Mouse (Mus musculus): ENCODE measurements around the gene Pes1. TPM values are rescaled to one million over a fixed set of nuclear protein-coding genes. Genes with fewer than 3 reads are reported as not detected.

The Pes1 gene
- total and polyA plus RNA-seq, 2 experiments from 2014 or later = 37.7 to 49.0 TPM

- Histone ChIP-seq H3K27ac (ENCODE audit: low read depth, low read length) (no peak overlapping the region), H3K27me3 (ENCODE audit: insufficient read depth, low read length) (no peaks in the 10 kb centered on the region), H3K4me1 (ENCODE audit: insufficient read depth, low read length) (no peaks in the 10 kb centered on the region), H3K9me3 (ENCODE audit: low read length) (no peaks in the 10 kb centered on the region), H3K36me3 (ENCODE audit: insufficient read depth, low read length) (peaks cover 74% of the 10 kb centered on the region), H3K4me2 (ENCODE audit: low read depth, low read length, poor library complexity, severe bottlenecking) (no peak overlapping the region), H3K9ac (replicated peaks; ENCODE audit: low read length, poor library complexity, severe bottlenecking) (no peak overlapping the region), H3K4me3 (ENCODE audit: low read depth, low read length) (no peak overlapping the region)
- DNase-seq (ENCODE audit: low spot score) = no peak
- no peak for TF ChIP-seq CTCF (IDR thresholded peaks at IDR 0.05)
- ATAC-seq (ENCODE audit: low FRiP score) = no peak
- WGBS = 96% methylated on average over 7 of the region's 7 CpGs
Measured at GRCm38 (mm10) chr11:3973081-3973480, 9.3 kb downstream of the Pes1 start.

- H3K4me2 ChIP-seq (ENCODE audit: low read depth, low read length, poor library complexity, severe bottlenecking) = no peak overlapping the region
- 67% methylated on average over 3 of the region's 3 CpGs for WGBS
- TF ChIP-seq CTCF (IDR thresholded peaks at IDR 0.05) = no peak
Measured at GRCm38 (mm10) chr11:3974311-3974710, 10.5 kb downstream of the Pes1 start.

GRCm38 (mm10) chr11:3976678-3977077, 12.9 kb downstream of the Pes1 start, which contains the start of gene 4930556J24Rik:
Gene 4930556J24Rik (minus strand): TSS chr11:3976778.
- WGBS = 93% methylated on average over 6 of the region's 6 CpGs
- H3K27ac ChIP-seq (ENCODE audit: low read depth, low read length) = no peak within 1 kb of the TSS
- no peaks in the 10 kb centered on the region for H3K4me1 ChIP-seq (ENCODE audit: insufficient read depth, low read length)
- peaks cover 74% of the 10 kb centered on the region for H3K36me3 ChIP-seq (ENCODE audit: insufficient read depth, low read length)
- H3K9ac ChIP-seq (replicated peaks; ENCODE audit: low read length, poor library complexity, severe bottlenecking) = no peak within 1 kb of the TSS
- no peak within 1 kb of the TSS for H3K4me3 ChIP-seq (ENCODE audit: low read depth, low read length)
- no peaks in the 10 kb centered on the region for H3K27me3 ChIP-seq (ENCODE audit: insufficient read depth, low read length)
- no peak for ATAC-seq (ENCODE audit: low FRiP score)
- H3K9me3 ChIP-seq (ENCODE audit: low read length) = no peaks in the 10 kb centered on the region
- H3K4me2 ChIP-seq (ENCODE audit: low read depth, low read length, poor library complexity, severe bottlenecking) = no peak within 1 kb of the TSS
- DNase-seq (ENCODE audit: low spot score) = no peak
- TF ChIP-seq CTCF (IDR thresholded peaks at IDR 0.05) = no peak

More at GRCm38 (mm10) chr11:3974311-3974710, 10.5 kb downstream of the Pes1 start:
- Histone ChIP-seq H3K4me3 (ENCODE audit: low read depth, low read length) (no peak overlapping the region), H3K36me3 (ENCODE audit: insufficient read depth, low read length) (peaks cover 80% of the 10 kb centered on the region), H3K4me1 (ENCODE audit: insufficient read depth, low read length) (no peaks in the 10 kb centered on the region), H3K9ac (replicated peaks; ENCODE audit: low read length, poor library complexity, severe bottlenecking) (no peak overlapping the region), H3K27ac (ENCODE audit: low read depth, low read length) (no peak overlapping the region), H3K9me3 (ENCODE audit: low read length) (no peaks in the 10 kb centered on the region), H3K27me3 (ENCODE audit: insufficient read depth, low read length) (no peaks in the 10 kb centered on the region)
- DNase-seq (ENCODE audit: low spot score) (no peak), ATAC-seq (ENCODE audit: low FRiP score) (no peak)

GRCm38 (mm10) chr11:3978421-3978820, 14.6 kb downstream of the Pes1 start:
- no peak for DNase-seq (ENCODE audit: low spot score)
- H3K4me2 ChIP-seq (ENCODE audit: low read depth, low read length, poor library complexity, severe bottlenecking) = no peak overlapping the region
- no peak overlapping the region for H3K4me3 ChIP-seq (ENCODE audit: low read depth, low read length)
- WGBS = 92% methylated on average over 5 of the region's 5 CpGs
- H3K9me3 ChIP-seq (ENCODE audit: low read length) = no peaks in the 10 kb centered on the region
- no peak for ATAC-seq (ENCODE audit: low FRiP score)
- no peak overlapping the region for H3K27ac ChIP-seq (ENCODE audit: low read depth, low read length)
- no peak for TF ChIP-seq CTCF (IDR thresholded peaks at IDR 0.05)
- H3K4me1 ChIP-seq (ENCODE audit: insufficient read depth, low read length) = no peaks in the 10 kb centered on the region
- no peak overlapping the region for H3K9ac ChIP-seq (replicated peaks; ENCODE audit: low read length, poor library complexity, severe bottlenecking)
- H3K36me3 ChIP-seq (ENCODE audit: insufficient read depth, low read length) = peaks cover 58% of the 10 kb centered on the region
- no peaks in the 10 kb centered on the region for H3K27me3 ChIP-seq (ENCODE audit: insufficient read depth, low read length)

GRCm38 (mm10) chr11:3981536-3981935, 17.8 kb downstream of the Pes1 start:
- 82% methylated on average over 6 of the region's 6 CpGs for WGBS
- no peak for ATAC-seq (ENCODE audit: low FRiP score)
- DNase-seq (ENCODE audit: low spot score) = no peak
- Histone ChIP-seq H3K4me1 (ENCODE audit: insufficient read depth, low read length) (no peaks in the 10 kb centered on the region), H3K27me3 (ENCODE audit: insufficient read depth, low read length) (0 out of 2 replicates have a peak, but pooled peaks cover 3% of the 10 kb centered on the region), H3K27ac (ENCODE audit: low read depth, low read length) (no peak overlapping the region), H3K4me2 (ENCODE audit: low read depth, low read length, poor library complexity, severe bottlenecking) (no peak overlapping the region), H3K4me3 (ENCODE audit: low read depth, low read length) (no peak overlapping the region), H3K36me3 (ENCODE audit: insufficient read depth, low read length) (peaks cover 34% of the 10 kb centered on the region), H3K9me3 (ENCODE audit: low read length) (no peaks in the 10 kb centered on the region), H3K9ac (replicated peaks; ENCODE audit: low read length, poor library complexity, severe bottlenecking) (no peak overlapping the region)
- TF ChIP-seq CTCF (IDR thresholded peaks at IDR 0.05) = no peak

GRCm38 (mm10) chr11:3982275-3983209, 18.8 kb downstream of the Pes1 start:
- H3K27me3 ChIP-seq (ENCODE audit: insufficient read depth, low read length) = 0 out of 2 replicates have a peak, but pooled peaks cover 3% of the 10 kb centered on the region
- peak overlapping the region; percentile 80 for H3K4me2 ChIP-seq (ENCODE audit: low read depth, low read length, poor library complexity, severe bottlenecking)
- H3K9me3 ChIP-seq (ENCODE audit: low read length) = no peaks in the 10 kb centered on the region
- TF ChIP-seq CTCF (IDR thresholded peaks at IDR 0.05) = no peak
- 68% methylated on average over 7 of the region's 7 CpGs for whole genome bisulfite sequencing
- peaks cover 24% of the 10 kb centered on the region for H3K36me3 ChIP-seq (ENCODE audit: insufficient read depth, low read length)
- ATAC-seq (ENCODE audit: low FRiP score) (no peak), DNase-seq (ENCODE audit: low spot score) (no peak)
- H3K27ac ChIP-seq (ENCODE audit: low read depth, low read length) = 0 out of 2 replicates have a peak overlapping the region, but pooled peaks have one; percentile 47
- no peaks in the 10 kb centered on the region for H3K4me1 ChIP-seq (ENCODE audit: insufficient read depth, low read length)
- no peak overlapping the region for H3K9ac ChIP-seq (replicated peaks; ENCODE audit: low read length, poor library complexity, severe bottlenecking)
- peak overlapping the region; percentile 43; the same call in 1 of the 2 replicates for H3K4me3 ChIP-seq (ENCODE audit: low read depth, low read length)
